Mouse (Mus musculus) embryonic facial prominence, embryonic 15.5 days (tissue): ENCODE measurements around the gene Icam2. TPM values are rescaled to one million over a fixed set of nuclear protein-coding genes. Genes with fewer than 3 reads are reported as not detected.
"Not testable (repeated sequence)": the region's sequence is repeated elsewhere in the genome, so short reads cannot be mapped to it uniquely, and the experiment has no call there.

Experiments used
- ATAC-seq: fragments of 200-750 bp; cut with Nextera tagmentation; 2 replicates; pipeline ENCODE4 v1.8.0; 2017; ENCODE audit warnings: low read depth, moderate TSS enrichment; ENCODE audit not compliant: insufficient number of reproducible peaks, low FRiP score, low TSS enrichment
- H3K27ac ChIP-seq: fragments of 300-500 bp; sonication (generic); replicated peaks from 2 replicates; pipeline ENCODE4 v1.5.1; 2015; ENCODE audit warnings: mild to moderate bottlenecking, inconsistent platforms
- H3K27me3 ChIP-seq: fragments of 300-500 bp; sonication (generic); 2 replicates; pipeline ENCODE4 v1.6.1; 2015; ENCODE audit warnings: inconsistent platforms
- H3K36me3 ChIP-seq: fragments of 300-500 bp; sonication (generic); 2 replicates; pipeline ENCODE4 v1.6.1; 2015; ENCODE audit warnings: mild to moderate bottlenecking, inconsistent platforms
- H3K4me1 ChIP-seq: fragments of 300-500 bp; sonication (generic); 2 replicates; pipeline ENCODE4 v1.6.1; 2015; ENCODE audit warnings: inconsistent platforms
- H3K4me2 ChIP-seq: fragments of 300-500 bp; sonication (generic); replicated peaks from 2 replicates; pipeline ENCODE4 v1.6.1; 2015; ENCODE audit warnings: mild to moderate bottlenecking, inconsistent platforms
- H3K4me3 ChIP-seq: fragments of 300-500 bp; sonication (generic); replicated peaks from 2 replicates; pipeline ENCODE4 v1.5.1; 2015; ENCODE audit warnings: mild to moderate bottlenecking, inconsistent platforms
- H3K9ac ChIP-seq: fragments of 300-500 bp; sonication (generic); 2 replicates; pipeline ENCODE4 v1.6.1; 2015; ENCODE audit warnings: inconsistent platforms
- H3K9me3 ChIP-seq: fragments of 300-500 bp; sonication (generic); replicated peaks from 2 replicates; pipeline ENCODE4 v1.6.1; 2016; ENCODE audit warnings: inconsistent platforms
- WGBS: fragments of 180-500 bp; shearing (Covaris S2); methylation state at CpG from one replicate; pipeline ENCODE4 v1.1.7; 2015; 5-methylcytosine and 5-hydroxymethylcytosine counted together
- polyA plus RNA-seq: library from polyadenylated mRNA; unstranded; fragments of >200 nt; fragmentation: Nextera tagmentation; extraction: Ambion mirVana; gene quantifications from 2 replicates; pipeline ENCODE4 v1.2.1, GENCODE M21; 2015

Icam2 gene
- polyA plus RNA-seq, 1 experiment from 2014 or later, result 43.2 TPM

- H3K9ac ChIP-seq, result no peak overlapping the region
- H3K4me2 ChIP-seq, result no peak overlapping the region
- no peaks in the 10 kb centered on the region for H3K4me1 ChIP-seq
- H3K4me3 ChIP-seq, result no peak overlapping the region
- no peak for ATAC-seq
- no peak overlapping the region for H3K27ac ChIP-seq
- H3K36me3 ChIP-seq, result peaks cover 16% of the 10 kb centered on the region
- 84% methylated on average over 2 of the region's 2 CpGs for WGBS
- no peaks in the 10 kb centered on the region for H3K9me3 ChIP-seq
- no peaks in the 10 kb centered on the region for H3K27me3 ChIP-seq
Observed at GRCm38 (mm10) chr11:106417860-106418259, 30.0 kb upstream of the Icam2 start.

GRCm38 (mm10) chr11:106416331-106416730, 28.5 kb upstream of the Icam2 start:
- Histone ChIP-seq H3K36me3 (peaks cover 17% of the 10 kb centered on the region), H3K4me1 (no peaks in the 10 kb centered on the region), H3K27ac (no peak overlapping the region), H3K9me3 (no peaks in the 10 kb centered on the region), H3K27me3 (no peaks in the 10 kb centered on the region), H3K4me3 (no peak overlapping the region), H3K9ac (no peak overlapping the region), H3K4me2 (no peak overlapping the region)
- no peak for ATAC-seq
- 68% methylated on average over 3 of the region's 3 CpGs for WGBS

- WGBS, result 84% methylated on average over 3 of the region's 3 CpGs
- Histone ChIP-seq H3K27me3 (no peaks in the 10 kb centered on the region), H3K4me3 (no peak overlapping the region), H3K36me3 (peaks cover 27% of the 10 kb centered on the region), H3K9me3 (no peaks in the 10 kb centered on the region), H3K4me1 (no peaks in the 10 kb centered on the region), H3K9ac (no peak overlapping the region), H3K27ac (no peak overlapping the region), H3K4me2 (no peak overlapping the region)
- no peak for ATAC-seq
Observed at GRCm38 (mm10) chr11:106412641-106413360, 24.9 kb upstream of the Icam2 start.

GRCm38 (mm10) chr11:106411157-106411556, 23.3 kb upstream of the Icam2 start:
- Histone ChIP-seq H3K27ac (no peak overlapping the region), H3K4me3 (no peak overlapping the region), H3K9me3 (no peaks in the 10 kb centered on the region), H3K4me1 (no peaks in the 10 kb centered on the region), H3K9ac (no peak overlapping the region), H3K27me3 (no peaks in the 10 kb centered on the region), H3K4me2 (no peak overlapping the region), H3K36me3 (peaks cover 38% of the 10 kb centered on the region)
- ATAC-seq, result no peak
- WGBS, result 83% methylated on average over 2 of the region's 2 CpGs

- H3K4me2 ChIP-seq, result no peak overlapping the region
- H3K36me3 ChIP-seq, result peaks cover 45% of the 10 kb centered on the region
- WGBS, result 78% methylated on average over 3 of the region's 3 CpGs
Observed at GRCm38 (mm10) chr11:106410507-106410906, 22.6 kb upstream of the Icam2 start.

GRCm38 (mm10) chr11:106410011-106410410, 22.1 kb upstream of the Icam2 start:
- Histone ChIP-seq H3K36me3 (peaks cover 47% of the 10 kb centered on the region), H3K9me3 (no peaks in the 10 kb centered on the region), H3K9ac (no peak overlapping the region), H3K27ac (no peak overlapping the region), H3K27me3 (no peaks in the 10 kb centered on the region), H3K4me2 (no peak overlapping the region), H3K4me1 (no peaks in the 10 kb centered on the region), H3K4me3 (no peak overlapping the region)
- WGBS, result 70% methylated on average over 4 of the region's 4 CpGs
- no peak for ATAC-seq

More at GRCm38 (mm10) chr11:106410507-106410906, 22.6 kb upstream of the Icam2 start:
- no peaks in the 10 kb centered on the region for H3K4me1 ChIP-seq
- H3K27ac ChIP-seq, result no peak overlapping the region
- H3K9me3 ChIP-seq, result no peaks in the 10 kb centered on the region
- no peak for ATAC-seq
- no peaks in the 10 kb centered on the region for H3K27me3 ChIP-seq
- no peak overlapping the region for H3K9ac ChIP-seq
- H3K4me3 ChIP-seq, result no peak overlapping the region

GRCm38 (mm10) chr11:106398481-106398880, 10.6 kb upstream of the Icam2 start:
- no peaks in the 10 kb centered on the region for H3K4me1 ChIP-seq
- no peaks in the 10 kb centered on the region for H3K27me3 ChIP-seq
- no peaks in the 10 kb centered on the region for H3K9me3 ChIP-seq
- no peak overlapping the region for H3K4me2 ChIP-seq
- 88% methylated on average over 8 of the region's 8 CpGs for WGBS
- peaks cover 27% of the 10 kb centered on the region for H3K36me3 ChIP-seq
- H3K9ac ChIP-seq, result no peak overlapping the region
- ATAC-seq, result no peak
- no peak overlapping the region for H3K4me3 ChIP-seq
- H3K27ac ChIP-seq, result no peak overlapping the region

- Histone ChIP-seq H3K9ac (no peak overlapping the region), H3K4me2 (no peak overlapping the region)
Observed at GRCm38 (mm10) chr11:106397656-106398055, 9.8 kb upstream of the Icam2 start.

GRCm38 (mm10) chr11:106394055-106394454, 6.2 kb upstream of the Icam2 start:
- not testable (repeated sequence) for H3K4me2 ChIP-seq, H3K4me1 ChIP-seq, H3K4me3 ChIP-seq, H3K27me3 ChIP-seq, H3K27ac ChIP-seq, H3K9ac ChIP-seq, H3K9me3 ChIP-seq, ATAC-seq
- 73% methylated on average over 2 of the region's 2 CpGs for WGBS
- H3K36me3 ChIP-seq, result peaks cover 15% of the 10 kb centered on the region; the same call in 1 of the 2 replicates

More at GRCm38 (mm10) chr11:106397656-106398055, 9.8 kb upstream of the Icam2 start:
- Histone ChIP-seq H3K27me3 (no peaks in the 10 kb centered on the region), H3K27ac (no peak overlapping the region), H3K4me3 (no peak overlapping the region), H3K9me3 (no peaks in the 10 kb centered on the region), H3K4me1 (no peaks in the 10 kb centered on the region), H3K36me3 (peaks cover 22% of the 10 kb centered on the region; the same call in 1 of the 2 replicates)
- 78% methylated on average over 3 of the region's 3 CpGs for WGBS
- no peak for ATAC-seq

- 0 out of 2 replicates have a peak, but pooled peaks cover 5% of the 10 kb centered on the region for H3K4me1 ChIP-seq
- no peak overlapping the region for H3K4me2 ChIP-seq
- no peaks in the 10 kb centered on the region for H3K9me3 ChIP-seq
- no peak for ATAC-seq
- no peak overlapping the region for H3K27ac ChIP-seq
- no peak overlapping the region for H3K9ac ChIP-seq
- H3K4me3 ChIP-seq, result no peak overlapping the region
- no peaks in the 10 kb centered on the region for H3K27me3 ChIP-seq
- H3K36me3 ChIP-seq, result peaks cover 7% of the 10 kb centered on the region; the same call in 1 of the 2 replicates
- WGBS, result 35% methylated on average over 4 of the region's 4 CpGs
Observed at GRCm38 (mm10) chr11:106393331-106393616, 5.4 kb upstream of the Icam2 start.

- no peaks in the 10 kb centered on the region for H3K9me3 ChIP-seq
- H3K4me1 ChIP-seq, result 0 out of 2 replicates have a peak, but pooled peaks cover 5% of the 10 kb centered on the region
- peaks cover 2% of the 10 kb centered on the region; the same call in 1 of the 2 replicates for H3K36me3 ChIP-seq
- no peak overlapping the region for H3K4me3 ChIP-seq
- no peaks in the 10 kb centered on the region for H3K27me3 ChIP-seq
- no peak overlapping the region for H3K4me2 ChIP-seq
- WGBS, result 67% methylated on average over 7 of the region's 7 CpGs
- no peak for ATAC-seq
- H3K9ac ChIP-seq, result no peak overlapping the region
- no peak overlapping the region for H3K27ac ChIP-seq
Observed at GRCm38 (mm10) chr11:106392597-106393330, 4.9 kb upstream of the Icam2 start.
